Mouse (Mus musculus) embryonic facial prominence, embryonic 10.5 days (tissue): Measurements from ENCODE around the gene Cel. TPM values are rescaled to one million over a fixed set of nuclear protein-coding genes. Genes with fewer than 3 reads are reported as not detected.

Source experiments
- DNase-seq: peaks from one replicate; pipeline ENCODE4 v3.0.0-alpha.2; 2017; ENCODE audit warnings: low spot score
- H3K27ac ChIP-seq: fragments of 300-500 bp; sonication (generic); replicated peaks from 2 replicates; pipeline ENCODE4 v1.5.1; 2016; ENCODE audit warnings: mild to moderate bottlenecking
- H3K27me3 ChIP-seq: fragments of 300-500 bp; sonication (generic); replicated peaks from 2 replicates; pipeline ENCODE4 v1.6.1; 2016; ENCODE audit warnings: low read depth, mild to moderate bottlenecking; ENCODE audit not compliant: poor library complexity, severe bottlenecking
- H3K36me3 ChIP-seq: fragments of 300-500 bp; sonication (generic); replicated peaks from 2 replicates; pipeline ENCODE4 v1.6.1; 2016; ENCODE audit warnings: mild to moderate bottlenecking, moderate library complexity
- H3K4me1 ChIP-seq: fragments of 300-500 bp; sonication (generic); 2 replicates; pipeline ENCODE4 v1.6.1; 2016
- H3K4me3 ChIP-seq: fragments of 300-500 bp; sonication (generic); 2 replicates; pipeline ENCODE4 v1.5.1; 2016; ENCODE audit warnings: mild to moderate bottlenecking, moderate library complexity
- H3K9me3 ChIP-seq: fragments of 300-500 bp; sonication (generic); 2 replicates; pipeline ENCODE4 v1.6.1; 2016; ENCODE audit warnings: mild to moderate bottlenecking
- WGBS: fragments of 180-500 bp; shearing (Covaris S2); methylation state at CpG from one replicate; pipeline ENCODE4 v1.1.7; 2016; 5-methylcytosine and 5-hydroxymethylcytosine counted together
- polyA plus RNA-seq: library from polyadenylated mRNA; unstranded; fragments of >200 nt; fragmentation: Nextera tagmentation; extraction: Ambion mirVana; gene quantifications from 2 replicates; pipeline ENCODE4 v1.2.1, GENCODE M21; 2016

The Cel gene
- polyA plus RNA-seq, 1 experiment from 2014 or later, result not detected

GRCm38 (mm10) chr2:28540587-28541227 is 22.5 kb downstream of the Cel start:
- Histone ChIP-seq H3K9me3 (no peaks in the 10 kb centered on the region), H3K4me3 (no peak overlapping the region), H3K27ac (peak overlapping the region; percentile 71; the same call in 1 of the 2 replicates), H3K4me1 (peaks cover 51% of the 10 kb centered on the region), H3K27me3 (no peaks in the 10 kb centered on the region), H3K36me3 (peaks cover 67% of the 10 kb centered on the region)
- 85% methylated on average over 8 of the region's 8 CpGs for WGBS
- DNase-seq, result no peak

- Histone ChIP-seq H3K36me3 (peaks cover 59% of the 10 kb centered on the region), H3K9me3 (no peaks in the 10 kb centered on the region), H3K27me3 (no peaks in the 10 kb centered on the region), H3K4me3 (no peak overlapping the region; the same call in 1 of the 2 replicates), H3K4me1 (peaks cover 59% of the 10 kb centered on the region), H3K27ac (peak overlapping the region; percentile 71)
- no peak for DNase-seq
- 81% methylated on average over 2 of the region's 2 CpGs for WGBS
Measured at GRCm38 (mm10) chr2:28539949-28540348, 23.3 kb downstream of the Cel start.

GRCm38 (mm10) chr2:28539206-28539605 is 24.0 kb downstream of the Cel start:
- DNase-seq, result peak; percentile 70
- H3K27ac ChIP-seq, result peak overlapping the region; percentile 71
- H3K9me3 ChIP-seq, result no peaks in the 10 kb centered on the region
- WGBS, result 43% methylated on average over 7 of the region's 7 CpGs
- peaks cover 52% of the 10 kb centered on the region for H3K36me3 ChIP-seq
- peak overlapping the region; percentile 23; the same call in 1 of the 2 replicates for H3K4me3 ChIP-seq
- peaks cover 66% of the 10 kb centered on the region for H3K4me1 ChIP-seq
- H3K27me3 ChIP-seq, result no peaks in the 10 kb centered on the region

GRCm38 (mm10) chr2:28538817-28539128 is 24.4 kb downstream of the Cel start:
- no peak for DNase-seq

GRCm38 (mm10) chr2:28537995-28538816 is 25.0 kb downstream of the Cel start:
- Histone ChIP-seq H3K4me1 (peaks cover 76% of the 10 kb centered on the region), H3K27ac (peak overlapping the region; percentile 71), H3K4me3 (no peak overlapping the region), H3K36me3 (peaks cover 42% of the 10 kb centered on the region), H3K27me3 (no peaks in the 10 kb centered on the region), H3K9me3 (no peaks in the 10 kb centered on the region)
- WGBS, result 79% methylated on average over 8 of the region's 8 CpGs
- no peak for DNase-seq

More at GRCm38 (mm10) chr2:28538817-28539128, 24.4 kb downstream of the Cel start:
- Histone ChIP-seq H3K27ac (peak overlapping the region; percentile 71), H3K27me3 (no peaks in the 10 kb centered on the region), H3K4me3 (peak overlapping the region; percentile 23; the same call in 1 of the 2 replicates), H3K4me1 (peaks cover 71% of the 10 kb centered on the region), H3K9me3 (no peaks in the 10 kb centered on the region), H3K36me3 (peaks cover 47% of the 10 kb centered on the region)
- WGBS, result 53% methylated on average over 1 of the region's 1 CpGs

GRCm38 (mm10) chr2:28537634-28537920 is 25.6 kb downstream of the Cel start:
- Histone ChIP-seq H3K36me3 (peaks cover 35% of the 10 kb centered on the region), H3K9me3 (no peaks in the 10 kb centered on the region), H3K4me1 (peaks cover 83% of the 10 kb centered on the region), H3K27ac (peak overlapping the region; percentile 41; the same call in 1 of the 2 replicates), H3K27me3 (no peaks in the 10 kb centered on the region), H3K4me3 (no peak overlapping the region)
- DNase-seq, result no peak
- WGBS, result 58% methylated on average over 4 of the region's 4 CpGs

- no peaks in the 10 kb centered on the region for H3K27me3 ChIP-seq
- DNase-seq, result no peak
- no peak overlapping the region for H3K4me3 ChIP-seq
- peak overlapping the region; percentile 89; the same call in 1 of the 2 replicates for H3K27ac ChIP-seq
- peaks cover 30% of the 10 kb centered on the region for H3K36me3 ChIP-seq
- 80% methylated on average over 11 of the region's 11 CpGs for WGBS
- no peaks in the 10 kb centered on the region for H3K9me3 ChIP-seq
- peaks cover 88% of the 10 kb centered on the region for H3K4me1 ChIP-seq
Measured at GRCm38 (mm10) chr2:28536766-28537633, 26.2 kb downstream of the Cel start.

- Histone ChIP-seq H3K9me3 (no peaks in the 10 kb centered on the region), H3K36me3 (peaks cover 21% of the 10 kb centered on the region), H3K4me1 (peaks cover 95% of the 10 kb centered on the region), H3K4me3 (peak overlapping the region; percentile 72), H3K27me3 (no peaks in the 10 kb centered on the region), H3K27ac (peak overlapping the region; percentile 89)
- DNase-seq, result no peak
- WGBS, result 66% methylated on average over 4 of the region's 4 CpGs
Measured at GRCm38 (mm10) chr2:28536166-28536565, 27.0 kb downstream of the Cel start.

- H3K9me3 ChIP-seq, result no peaks in the 10 kb centered on the region
- H3K4me3 ChIP-seq, result peak overlapping the region; percentile 72
- H3K27ac ChIP-seq, result peak overlapping the region; percentile 89
- peak; percentile 26 for DNase-seq
- WGBS, result 33% methylated on average over 7 of the region's 7 CpGs
- peaks cover 18% of the 10 kb centered on the region for H3K36me3 ChIP-seq
- H3K4me1 ChIP-seq, result peaks cover 99% of the 10 kb centered on the region
- H3K27me3 ChIP-seq, result no peaks in the 10 kb centered on the region
Measured at GRCm38 (mm10) chr2:28535650-28536049, 27.6 kb downstream of the Cel start.

GRCm38 (mm10) chr2:28535263-28535540 is 28.0 kb downstream of the Cel start:
- Histone ChIP-seq H3K27ac (peak overlapping the region; percentile 89), H3K27me3 (no peaks in the 10 kb centered on the region), H3K36me3 (peaks cover 14% of the 10 kb centered on the region), H3K4me1 (peaks cover 99% of the 10 kb centered on the region), H3K4me3 (peak overlapping the region; percentile 72), H3K9me3 (no peaks in the 10 kb centered on the region)
- WGBS, result 17% methylated on average over 4 of the region's 4 CpGs
- DNase-seq, result peak; percentile 19

- peak overlapping the region; percentile 89 for H3K27ac ChIP-seq
- H3K27me3 ChIP-seq, result no peaks in the 10 kb centered on the region
- H3K4me1 ChIP-seq, result peaks cover 99% of the 10 kb centered on the region
- WGBS, result 19% methylated on average over 11 of the region's 11 CpGs
- H3K36me3 ChIP-seq, result 0 out of 2 replicates have a peak, but pooled peaks cover 9% of the 10 kb centered on the region
- peak overlapping the region; percentile 72 for H3K4me3 ChIP-seq
- no peaks in the 10 kb centered on the region for H3K9me3 ChIP-seq
- DNase-seq, result peak; percentile 77
Measured at GRCm38 (mm10) chr2:28534436-28535262, 28.6 kb downstream of the Cel start.
